Mouse (Mus musculus) thymus, postnatal 0 days (tissue): ENCODE data around the gene 4933427I04Rik. TPM values are rescaled to one million over a fixed set of nuclear protein-coding genes. Genes with fewer than 3 reads are reported as not detected.

Experiments used
- DNase-seq: peaks from one replicate; pipeline ENCODE4 v3.0.0-alpha.2; 2015; ENCODE audit warnings: low spot score
- polyA plus RNA-seq: library from polyadenylated mRNA; unstranded; fragments of >200 nt; fragmentation: Nextera tagmentation; extraction: Ambion mirVana; gene quantifications from 2 replicates; pipeline ENCODE4 v1.2.1, GENCODE M21; 2015

Gene 4933427I04Rik
- not detected in 2 replicates for polyA plus RNA-seq

DNA sequence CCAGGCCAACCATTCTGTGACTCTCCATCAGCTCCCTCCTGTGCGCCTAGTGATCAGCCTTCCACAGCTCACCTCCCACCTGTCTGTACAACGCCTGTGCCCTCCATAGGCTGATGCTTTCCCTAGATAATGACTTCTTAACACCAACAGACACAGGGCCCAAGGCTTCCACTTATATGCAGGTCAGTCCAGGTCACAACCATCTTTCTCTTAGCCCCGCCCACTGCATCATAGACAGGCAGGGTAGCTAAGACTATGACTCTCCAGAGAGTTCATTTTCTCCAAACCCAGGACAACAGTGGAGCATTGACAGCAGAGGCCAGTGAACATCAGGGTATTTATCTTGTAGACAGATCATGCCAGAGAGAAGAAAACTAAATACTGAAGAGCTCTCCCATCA, at the start of gene 4933427I04Rik:
4933427I04Rik (plus strand) TSS at position 301 of the 400 bp plus-strand sequence.
- DNase-seq = no peak

DNA sequence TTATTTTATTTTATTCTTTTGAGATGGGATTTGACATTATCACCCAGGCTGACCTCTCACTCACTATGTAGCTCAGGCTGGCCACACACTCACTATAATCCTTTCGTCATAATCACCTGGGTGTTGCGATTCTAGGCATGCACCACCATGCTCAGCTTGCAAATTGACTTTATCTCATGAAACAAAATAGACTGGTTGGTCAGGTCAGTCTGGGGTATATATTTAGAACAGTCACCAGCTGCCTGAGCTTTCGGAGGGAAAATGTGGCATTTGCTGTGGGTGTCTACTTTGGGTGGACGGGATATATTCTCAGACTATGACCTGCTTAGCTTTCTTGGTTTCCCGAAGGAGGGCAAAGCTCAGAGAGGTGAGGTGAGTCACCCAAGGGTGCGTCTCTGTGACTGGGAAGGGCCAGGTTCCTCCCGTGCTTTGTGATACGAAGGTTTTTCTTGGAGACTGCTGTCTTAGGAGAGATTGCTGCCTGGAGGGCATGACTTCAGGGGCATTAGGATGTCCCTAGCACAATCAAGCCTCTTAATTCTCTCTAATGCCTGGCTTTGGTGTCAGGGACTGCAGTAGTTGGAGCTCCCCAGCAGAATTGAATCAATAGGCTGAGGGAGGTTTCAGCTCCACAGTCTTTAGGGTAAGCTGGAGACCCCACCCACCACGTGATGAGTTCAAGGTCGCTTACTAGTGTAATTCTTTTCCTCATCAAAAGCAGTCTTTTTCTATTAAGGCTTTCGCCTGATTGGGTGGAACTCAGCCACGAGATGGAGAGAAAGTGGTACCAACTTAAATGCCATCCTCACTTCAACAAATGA, 48.8 kb upstream of the 4933427I04Rik start:
- no peak for DNase-seq

DNA sequence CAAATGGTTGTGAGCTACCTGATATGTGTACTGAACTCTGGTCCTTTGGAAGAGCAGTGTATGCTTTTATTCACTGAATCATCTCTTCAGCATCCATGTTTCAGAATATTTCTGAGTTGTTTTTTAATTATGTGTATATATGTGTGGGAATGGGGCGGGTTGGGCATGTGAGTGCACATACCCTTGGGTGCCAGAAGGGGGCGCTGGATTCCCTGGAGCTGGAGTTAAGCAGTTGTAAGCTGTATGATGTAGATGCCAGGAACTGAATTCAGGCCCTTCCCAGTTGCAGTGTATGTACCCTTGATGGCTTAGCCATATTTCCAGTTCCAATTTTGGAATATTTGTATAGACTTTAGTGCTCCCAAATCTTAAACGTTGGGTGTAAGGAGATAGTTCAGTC, 47.0 kb upstream of the 4933427I04Rik start:
- DNase-seq = no peak

DNA sequence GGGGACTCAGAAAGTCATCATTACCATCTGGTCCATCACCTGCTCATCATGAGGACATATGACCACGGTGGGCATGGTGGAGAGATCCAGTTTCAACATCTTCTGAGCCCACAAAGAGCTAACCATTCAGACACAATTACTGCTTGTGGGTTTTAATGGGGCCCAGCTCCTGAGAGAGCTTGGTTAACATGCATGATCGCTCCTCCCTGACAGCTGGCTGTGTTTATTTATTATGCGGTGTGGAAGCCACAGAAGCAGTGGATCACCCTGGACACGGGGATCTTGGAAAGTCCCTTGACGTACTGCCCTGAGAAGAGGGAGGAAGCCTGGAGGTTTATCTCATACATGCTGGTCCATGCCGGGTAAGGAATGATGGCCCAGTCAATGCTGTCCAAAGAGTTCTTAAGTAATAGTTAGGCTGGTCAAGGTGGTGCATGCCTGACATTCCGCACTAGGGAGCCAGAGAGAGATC, 45.4 kb upstream of the 4933427I04Rik start:
- DNase-seq = no peak

DNA sequence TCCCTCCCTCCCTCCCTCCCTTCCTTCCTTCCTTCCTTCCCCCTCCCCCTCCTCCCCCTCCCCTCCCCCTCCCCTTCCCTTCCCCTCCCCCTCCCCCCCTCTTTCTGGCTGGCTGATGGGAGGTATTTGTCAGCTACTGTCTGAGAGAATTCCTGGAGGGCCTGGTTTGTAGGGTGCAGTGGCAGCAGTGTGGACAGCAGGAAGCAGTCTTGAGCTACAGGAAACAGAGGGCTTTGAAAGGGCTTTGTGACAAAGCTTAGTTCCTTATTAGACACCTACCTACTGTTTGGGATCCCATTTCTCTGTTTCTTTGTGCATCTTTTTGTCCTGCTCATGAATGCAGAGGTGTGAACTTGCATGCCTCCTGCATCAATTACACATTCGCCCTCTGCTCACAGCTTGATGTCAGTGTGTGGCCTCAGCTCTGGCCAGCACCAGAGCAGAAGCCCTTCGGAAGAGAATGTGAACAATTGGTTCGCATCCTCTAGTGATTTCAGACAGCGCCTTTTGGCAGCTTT, 40.3 kb upstream of the 4933427I04Rik start:
- DNase-seq = no peak

DNA sequence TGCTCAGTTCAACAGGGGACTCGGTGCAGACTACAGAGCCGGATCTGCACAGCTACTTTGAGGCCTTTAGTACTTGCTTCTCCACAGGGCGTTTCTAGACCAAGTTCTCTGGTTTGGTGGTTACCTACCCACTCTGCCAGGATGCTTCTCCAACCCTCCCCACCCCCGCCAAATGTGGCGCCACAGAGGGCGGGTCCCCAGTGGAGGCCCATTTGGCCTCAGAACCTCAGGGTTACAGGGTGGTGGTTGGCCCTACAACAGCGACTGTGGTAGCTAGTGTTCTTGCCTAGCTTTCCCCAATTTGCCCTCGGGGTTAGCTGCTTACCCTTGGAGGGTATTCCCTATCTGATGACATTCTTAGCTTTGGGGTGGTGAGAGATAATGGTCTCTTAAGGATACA, 17.4 kb upstream of the 4933427I04Rik start:
- no peak for DNase-seq

DNA sequence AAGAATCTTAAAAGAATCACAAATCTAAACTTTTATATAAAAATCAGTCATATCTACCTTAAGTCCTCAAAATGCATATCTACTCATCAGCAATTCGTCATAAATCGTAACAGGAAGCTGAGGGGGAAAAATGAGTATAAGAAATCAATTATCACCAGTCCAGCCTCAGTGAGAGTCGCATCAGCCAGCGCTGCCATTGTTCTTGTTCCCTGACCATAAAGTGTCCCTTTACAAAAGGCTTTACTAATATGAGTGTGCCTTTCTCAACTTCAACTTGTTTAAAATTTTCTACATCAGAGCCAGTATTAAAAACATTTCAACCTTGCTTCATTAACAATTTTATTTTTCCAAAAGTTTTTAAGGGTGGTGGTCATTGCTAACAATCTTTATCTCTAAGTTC, 2.6 kb upstream of the 4933427I04Rik start:
- no peak for DNase-seq

DNA sequence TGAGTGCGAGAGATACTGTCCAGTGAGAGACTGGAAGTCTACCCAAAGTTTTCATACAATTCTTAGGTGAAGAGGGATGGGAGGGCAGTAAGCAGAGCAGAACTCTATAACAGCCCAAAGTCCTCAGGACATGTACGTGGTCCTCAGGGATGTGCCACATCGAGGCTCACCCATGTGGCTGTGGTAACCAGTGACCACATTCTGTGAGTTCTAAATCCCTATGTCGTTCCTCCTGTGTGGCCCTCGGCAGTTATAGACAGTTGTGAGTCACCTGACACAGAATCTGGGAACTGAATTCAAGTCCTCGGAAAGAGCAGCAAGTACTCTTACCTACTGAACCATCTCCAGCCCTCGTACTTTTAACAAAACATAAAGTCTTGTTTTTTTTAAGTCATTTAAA, 1.4 kb upstream of the 4933427I04Rik start:
- DNase-seq = no peak

DNA sequence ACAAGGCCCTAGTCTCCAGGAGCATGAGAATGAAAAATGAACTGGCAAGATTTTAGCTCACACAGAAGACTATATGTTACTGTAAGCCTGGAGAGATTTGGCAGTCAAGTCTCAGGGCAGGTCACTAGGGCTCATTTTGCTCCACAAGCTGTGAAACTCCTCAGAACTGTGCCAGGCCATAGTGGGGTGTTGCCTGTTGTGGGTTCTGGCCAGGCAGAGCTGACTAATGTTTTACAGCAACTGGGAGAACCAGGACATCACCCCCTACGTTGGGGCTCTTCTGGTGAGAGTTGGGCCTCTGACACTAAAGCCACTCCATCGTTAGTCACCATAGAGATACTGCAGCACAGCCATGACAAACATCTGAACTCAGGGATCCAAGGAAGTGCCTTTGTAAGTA, 324 bp downstream of the 4933427I04Rik start:
- no peak for DNase-seq

DNA sequence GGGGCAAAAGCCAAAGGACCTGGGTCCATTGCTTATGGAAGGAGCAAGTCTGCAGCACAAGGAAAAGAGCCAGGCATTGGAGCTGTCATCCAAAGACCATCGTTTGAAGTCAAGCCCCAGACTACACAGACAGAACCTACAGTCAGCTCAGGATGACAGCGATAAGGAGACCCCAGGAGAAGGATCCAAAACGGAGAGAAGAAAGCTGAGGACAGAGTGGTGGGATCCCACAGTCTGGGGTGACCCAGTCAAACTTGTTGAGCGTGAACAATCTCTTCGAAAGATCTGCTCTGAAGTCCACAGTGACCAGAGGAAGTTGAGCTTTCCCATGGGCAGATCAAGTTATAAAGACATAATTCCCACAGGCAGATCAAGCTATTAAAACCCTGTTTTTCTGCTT, 1.1 kb downstream of the 4933427I04Rik start:
- DNase-seq = no peak

DNA sequence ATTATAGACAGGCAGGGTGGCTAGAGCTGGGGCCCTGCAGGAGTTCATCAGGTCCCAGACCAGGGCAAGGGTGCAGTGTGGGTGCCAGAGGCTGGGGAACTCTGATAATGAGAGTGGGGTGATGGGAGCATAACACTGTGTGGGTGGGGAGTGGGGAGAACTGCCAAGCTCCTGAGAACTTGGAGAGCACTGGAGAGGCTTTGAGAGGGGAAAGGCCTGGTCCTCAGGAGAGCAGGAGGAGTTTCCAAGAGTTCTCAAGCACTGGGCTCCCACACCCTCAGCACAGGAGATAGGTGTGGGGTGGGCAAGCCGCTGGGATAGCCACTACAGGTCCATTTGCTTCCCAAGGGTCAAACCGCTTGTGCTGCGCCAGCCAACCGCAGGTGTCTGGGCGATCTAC, 34.2 kb downstream of the 4933427I04Rik start:
- no peak for DNase-seq

DNA sequence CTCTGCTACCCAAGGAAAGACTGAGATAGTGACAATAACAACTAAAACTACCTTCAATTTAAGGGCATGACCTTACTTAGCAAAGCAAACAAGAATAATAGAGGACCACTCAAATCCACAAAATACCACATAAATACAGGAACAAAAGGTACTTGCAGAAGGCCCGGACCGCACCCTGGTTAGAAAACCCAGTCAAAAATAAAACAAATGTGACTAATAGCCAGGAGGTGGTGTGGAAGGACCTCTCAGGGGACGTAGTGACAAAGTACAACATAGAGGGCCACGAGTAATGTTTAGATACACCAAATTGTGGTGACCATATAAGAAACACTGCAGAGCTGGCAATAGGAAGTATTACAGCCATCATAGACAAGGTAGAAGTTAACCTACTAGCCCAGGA, 34.8 kb downstream of the 4933427I04Rik start:
- no peak for DNase-seq

DNA sequence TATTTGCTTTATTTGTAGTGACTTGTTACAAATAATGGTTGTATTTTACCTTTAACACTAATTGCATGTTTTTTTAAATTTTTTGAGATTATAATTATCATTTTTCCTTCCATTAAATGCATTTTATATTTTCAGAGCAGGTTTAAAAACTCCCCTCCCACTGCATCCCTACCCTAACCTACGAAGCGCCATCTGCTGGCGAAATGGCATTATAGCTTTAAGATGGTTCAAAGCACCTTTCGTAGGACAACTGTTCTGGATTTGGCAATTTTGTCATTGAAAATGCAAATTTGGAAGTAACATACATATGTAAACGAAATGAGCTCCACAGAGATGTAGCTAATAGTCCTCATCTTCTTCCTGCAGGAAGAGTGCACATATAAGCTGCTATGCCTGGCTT, 39.2 kb downstream of the 4933427I04Rik start:
- DNase-seq = peak; percentile 51

DNA sequence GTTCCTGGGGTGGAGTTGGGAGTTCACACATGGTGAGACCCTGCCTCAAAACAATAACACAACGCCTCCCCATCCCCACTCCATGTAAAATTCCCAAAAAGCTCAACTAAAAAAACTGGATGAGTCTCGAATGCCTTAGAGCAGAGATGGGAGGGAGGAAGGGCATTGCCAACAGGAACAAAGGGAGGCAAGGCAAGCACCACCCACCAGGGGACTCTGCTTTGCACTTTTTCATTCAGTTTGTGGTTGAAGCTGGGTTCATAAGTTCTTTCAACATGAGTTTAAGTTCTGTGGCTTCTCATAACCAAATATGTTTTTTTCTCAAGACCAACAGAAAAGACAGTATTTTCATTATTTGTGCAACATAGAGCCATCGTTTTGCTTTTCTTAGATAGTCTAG, 44.0 kb downstream of the 4933427I04Rik start:
- no peak for DNase-seq

DNA sequence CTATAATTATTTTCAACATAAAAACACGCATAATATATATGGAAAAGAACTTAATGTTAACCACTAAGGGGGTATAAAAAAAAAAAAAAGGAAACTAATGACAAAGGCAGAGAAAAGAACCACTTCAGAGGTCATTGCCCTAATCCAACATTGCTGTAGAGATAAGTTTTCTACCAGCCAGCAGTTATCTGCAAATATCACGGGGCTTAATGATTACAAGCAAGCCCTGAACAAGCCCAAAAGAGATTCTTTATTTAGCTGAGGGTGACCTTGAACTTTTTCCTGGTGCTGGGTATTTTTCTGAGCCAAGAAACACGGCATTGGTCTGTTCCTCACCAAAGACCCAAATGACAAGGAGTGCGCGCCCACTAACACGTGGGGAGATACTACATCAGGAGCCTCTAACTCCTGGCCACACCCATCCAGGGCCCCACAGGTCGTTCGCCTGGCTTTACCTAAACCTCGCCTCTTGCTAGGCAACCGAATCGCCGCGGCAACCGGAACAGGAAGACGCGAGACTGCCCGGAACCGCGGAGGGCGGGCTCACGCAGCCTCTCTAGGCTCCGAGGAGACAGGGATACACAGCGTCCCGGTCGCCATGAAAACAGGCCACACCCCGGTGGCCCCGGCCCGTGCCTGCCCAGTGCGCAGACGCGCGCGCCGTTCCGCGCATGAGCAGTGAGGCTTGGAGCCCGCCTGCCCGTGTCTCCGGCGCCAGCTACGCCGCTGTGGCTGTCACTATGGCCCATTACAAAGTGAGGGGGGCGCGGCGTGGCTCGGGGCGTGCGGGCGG, 45.0 kb downstream of the 4933427I04Rik start, which contains the start of gene Mycbp:
Mycbp (plus strand) TSS at position 500 of the 793 bp plus-strand sequence.
- DNase-seq = peak; percentile 97

DNA sequence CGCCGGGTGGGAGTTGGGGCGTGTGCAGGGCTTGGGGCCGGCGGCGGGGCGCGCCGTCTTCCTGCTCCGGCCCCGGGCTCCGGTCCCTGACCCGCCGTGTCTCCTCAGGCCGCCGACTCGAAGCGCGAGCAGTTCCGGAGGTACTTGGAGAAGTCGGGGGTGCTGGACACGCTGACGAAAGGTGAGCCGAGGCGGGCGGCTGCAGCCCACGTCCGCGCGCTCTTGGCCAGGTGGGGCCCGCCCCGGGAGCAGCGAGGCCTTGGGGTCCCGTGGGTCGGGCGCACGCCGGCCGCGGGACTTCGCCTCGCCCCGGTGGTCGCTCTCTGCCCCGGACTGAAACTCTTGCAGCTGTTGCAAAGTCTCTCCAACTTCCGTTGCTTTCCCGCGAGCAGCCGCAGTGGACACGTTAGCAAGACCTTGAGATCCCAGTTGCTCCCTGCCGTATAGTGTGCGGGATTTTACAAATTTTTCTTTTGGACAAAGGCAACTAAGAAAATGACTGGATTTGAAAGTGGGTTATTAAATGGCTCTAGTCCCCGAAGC, 45.7 kb downstream of the 4933427I04Rik start:
- no peak for DNase-seq

DNA sequence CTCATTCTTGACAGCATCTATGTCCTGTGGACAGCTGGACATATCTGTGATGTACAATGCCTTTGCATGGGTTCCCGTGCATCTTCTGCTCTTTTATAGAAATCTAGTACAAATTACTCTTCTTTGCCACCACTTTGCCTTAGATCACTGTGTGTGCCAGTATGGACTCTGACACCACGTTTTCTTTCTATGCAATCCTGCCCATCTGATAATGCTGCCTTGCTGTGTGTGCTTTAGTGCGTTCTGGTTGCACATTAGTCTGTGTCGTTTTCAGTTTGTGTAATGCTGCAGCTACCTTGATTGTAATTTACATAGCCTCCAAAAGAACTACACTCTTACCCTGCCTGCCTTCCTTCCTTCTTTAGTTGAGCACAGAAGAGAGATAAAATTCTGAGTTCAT, 52.0 kb downstream of the 4933427I04Rik start:
- DNase-seq = no peak

DNA sequence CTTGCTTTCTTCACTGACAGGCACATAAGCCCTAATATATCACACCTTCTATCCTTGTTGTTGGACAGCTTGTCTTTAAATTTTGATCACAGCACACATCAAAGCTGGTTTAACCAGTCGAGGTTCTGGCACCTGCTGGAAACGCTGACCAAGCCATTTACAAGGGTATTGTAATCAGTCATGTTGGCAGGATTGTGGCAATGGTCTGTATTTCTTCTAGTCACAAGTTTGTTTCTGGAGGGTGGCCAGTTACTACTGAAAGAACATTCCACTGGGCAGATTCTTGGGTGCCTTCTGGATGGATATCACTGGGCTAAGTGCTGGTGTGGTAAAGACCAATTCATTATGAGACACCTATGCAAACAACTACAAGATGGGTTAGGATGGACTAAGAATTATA, 53.0 kb downstream of the 4933427I04Rik start:
- no peak for DNase-seq
